Mouse (Mus musculus): ENCODE measurements around the gene Smg6. TPM values are rescaled to one million over a fixed set of nuclear protein-coding genes. Genes with fewer than 3 reads are reported as not detected.

The Smg6 gene
- polyA plus RNA-seq, 1 experiment from 2014 or later = 18.5 TPM

DNA sequence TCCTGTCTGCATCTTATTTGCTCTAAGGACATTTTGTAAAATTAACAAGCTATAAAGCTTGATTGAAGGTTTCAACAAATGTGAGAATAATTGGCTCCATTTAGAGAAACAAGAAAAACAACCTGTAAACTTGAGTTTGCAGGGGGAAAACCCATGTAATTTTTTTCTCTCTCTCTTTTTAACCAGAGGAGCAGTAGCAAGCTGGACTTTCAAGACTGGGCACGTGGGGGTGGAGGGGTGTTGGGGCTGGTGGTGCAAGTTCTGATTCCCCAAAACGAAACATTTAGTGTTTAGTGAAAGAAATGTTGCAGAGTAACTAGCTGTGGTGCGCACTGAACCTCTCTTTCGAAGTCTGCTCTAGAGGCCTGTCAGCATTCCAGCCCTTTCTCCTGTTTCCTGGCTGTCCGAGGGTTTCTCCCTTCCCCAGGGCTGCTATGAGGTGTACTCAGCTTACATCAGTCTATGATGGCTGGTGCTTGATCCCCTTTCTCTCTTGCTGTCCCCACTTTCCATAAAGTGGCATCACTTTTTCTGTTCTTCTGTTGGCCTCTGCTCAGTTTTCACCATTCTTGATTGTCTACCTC lies 209.0 kb downstream of the Smg6 start:
- no peak overlapping the region for H3K9ac ChIP-seq (ENCODE audit: low read length)
- H3K27me3 ChIP-seq (ENCODE audit: control insufficient read depth, insufficient read depth, low read length) = no peaks in the 10 kb centered on the region
- no peak overlapping the region for H3K4me2 ChIP-seq (ENCODE audit: low read depth, severe bottlenecking)
- H3K36me3 ChIP-seq (ENCODE audit: control insufficient read depth, insufficient read depth, low read length) = no peaks in the 10 kb centered on the region
- no peak overlapping the region for H3K4me3 ChIP-seq (ENCODE audit: low read depth, low read length)
- 0 out of 2 replicates have a peak overlapping the region, but pooled peaks have one; percentile 10 for H3K27ac ChIP-seq (replicated peaks; ENCODE audit: low read depth, low read length)
- WGBS = 52% methylated on average over 5 of the region's 5 CpGs
- ATAC-seq (ENCODE audit: insufficient number of reproducible peaks, low FRiP score, low TSS enrichment, low read depth) (no peak), DNase-seq (ENCODE audit: low spot score) (no peak)
- H3K4me1 ChIP-seq (ENCODE audit: control insufficient read depth, insufficient read depth, low read length) = peaks cover 48% of the 10 kb centered on the region
- no peaks in the 10 kb centered on the region for H3K9me3 ChIP-seq (ENCODE audit: control insufficient read depth, low read length)

DNA sequence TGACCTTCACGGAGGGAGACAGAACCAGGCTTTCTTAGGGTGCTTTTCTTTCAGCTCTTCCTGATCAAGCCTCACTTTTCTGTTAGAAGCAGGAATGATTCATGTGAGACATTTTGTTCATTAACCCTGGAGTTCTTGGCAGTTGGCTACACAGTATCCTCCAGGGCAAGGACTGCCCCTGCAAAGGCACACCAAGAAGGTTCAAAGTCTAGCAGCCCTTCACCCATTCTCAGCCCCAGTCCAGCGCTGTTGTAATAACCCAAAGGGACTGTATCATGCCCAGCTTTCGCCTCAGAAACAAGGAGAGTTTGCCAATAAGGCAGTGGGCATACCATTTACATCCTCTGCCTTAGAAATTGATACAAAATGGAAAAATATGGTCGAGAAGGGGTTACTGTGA lies 209.7 kb downstream of the Smg6 start:
- 91% methylated on average over 4 of the region's 4 CpGs for WGBS
- no peak for ATAC-seq (ENCODE audit: insufficient number of reproducible peaks, low FRiP score, low TSS enrichment, low read depth)
- Histone ChIP-seq H3K9me3 (ENCODE audit: control insufficient read depth, low read length) (no peaks in the 10 kb centered on the region), H3K4me3 (ENCODE audit: low read depth, low read length) (no peak overlapping the region), H3K27me3 (ENCODE audit: control insufficient read depth, insufficient read depth, low read length) (no peaks in the 10 kb centered on the region), H3K4me2 (ENCODE audit: low read depth, severe bottlenecking) (no peak overlapping the region), H3K9ac (ENCODE audit: low read length) (no peak overlapping the region), H3K4me1 (ENCODE audit: control insufficient read depth, insufficient read depth, low read length) (peaks cover 55% of the 10 kb centered on the region), H3K27ac (replicated peaks; ENCODE audit: low read depth, low read length) (no peak overlapping the region), H3K36me3 (ENCODE audit: control insufficient read depth, insufficient read depth, low read length) (no peaks in the 10 kb centered on the region)
- DNase-seq (ENCODE audit: low spot score) = no peak

DNA sequence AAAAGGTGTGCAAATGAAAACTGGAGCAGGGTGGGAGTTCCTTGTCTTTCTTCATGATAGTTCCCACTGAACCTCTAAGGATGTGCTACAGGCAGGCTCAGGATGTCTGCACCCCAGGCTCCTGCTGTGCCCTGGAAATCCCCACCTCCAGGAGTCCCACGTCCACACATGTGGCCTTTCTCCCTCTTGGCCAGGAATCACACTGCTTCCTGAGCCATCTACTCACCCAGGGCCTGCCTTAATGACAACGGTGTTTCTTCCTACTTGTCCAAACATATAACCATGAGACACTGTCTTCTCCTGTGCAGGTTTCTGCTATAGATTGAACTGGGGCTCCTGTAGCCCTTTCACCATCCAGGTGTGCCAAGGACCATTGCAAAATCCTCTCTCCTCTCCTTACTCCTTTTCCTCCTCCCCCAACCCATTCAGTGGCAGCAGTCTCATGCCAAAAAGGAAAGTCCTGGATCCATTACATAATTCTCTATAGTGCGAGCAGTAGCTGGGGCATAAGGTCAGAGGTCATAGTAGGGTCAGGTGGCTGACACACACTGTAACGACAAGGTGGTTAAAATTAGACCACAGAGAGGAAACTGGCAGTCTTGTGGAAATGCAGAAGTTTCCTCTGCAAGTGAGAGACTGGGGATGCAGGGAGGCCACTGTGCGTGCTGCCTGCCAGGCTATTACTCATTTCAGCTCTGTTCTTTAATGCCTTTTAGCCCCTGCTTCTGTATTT lies 211.2 kb downstream of the Smg6 start:
- H3K27ac ChIP-seq (replicated peaks; ENCODE audit: low read depth, low read length) = no peak overlapping the region
- DNase-seq (ENCODE audit: low spot score) = peak; percentile 43
- no peak overlapping the region for H3K9ac ChIP-seq (ENCODE audit: low read length)
- no peak overlapping the region for H3K4me2 ChIP-seq (ENCODE audit: low read depth, severe bottlenecking)
- no peak for ATAC-seq (ENCODE audit: insufficient number of reproducible peaks, low FRiP score, low TSS enrichment, low read depth)
- H3K27me3 ChIP-seq (ENCODE audit: control insufficient read depth, insufficient read depth, low read length) = no peaks in the 10 kb centered on the region
- peaks cover 70% of the 10 kb centered on the region for H3K4me1 ChIP-seq (ENCODE audit: control insufficient read depth, insufficient read depth, low read length)
- no peaks in the 10 kb centered on the region for H3K36me3 ChIP-seq (ENCODE audit: control insufficient read depth, insufficient read depth, low read length)
- no peaks in the 10 kb centered on the region for H3K9me3 ChIP-seq (ENCODE audit: control insufficient read depth, low read length)
- H3K4me3 ChIP-seq (ENCODE audit: low read depth, low read length) = no peak overlapping the region
- 33% methylated on average over 5 of the region's 5 CpGs for WGBS

DNA sequence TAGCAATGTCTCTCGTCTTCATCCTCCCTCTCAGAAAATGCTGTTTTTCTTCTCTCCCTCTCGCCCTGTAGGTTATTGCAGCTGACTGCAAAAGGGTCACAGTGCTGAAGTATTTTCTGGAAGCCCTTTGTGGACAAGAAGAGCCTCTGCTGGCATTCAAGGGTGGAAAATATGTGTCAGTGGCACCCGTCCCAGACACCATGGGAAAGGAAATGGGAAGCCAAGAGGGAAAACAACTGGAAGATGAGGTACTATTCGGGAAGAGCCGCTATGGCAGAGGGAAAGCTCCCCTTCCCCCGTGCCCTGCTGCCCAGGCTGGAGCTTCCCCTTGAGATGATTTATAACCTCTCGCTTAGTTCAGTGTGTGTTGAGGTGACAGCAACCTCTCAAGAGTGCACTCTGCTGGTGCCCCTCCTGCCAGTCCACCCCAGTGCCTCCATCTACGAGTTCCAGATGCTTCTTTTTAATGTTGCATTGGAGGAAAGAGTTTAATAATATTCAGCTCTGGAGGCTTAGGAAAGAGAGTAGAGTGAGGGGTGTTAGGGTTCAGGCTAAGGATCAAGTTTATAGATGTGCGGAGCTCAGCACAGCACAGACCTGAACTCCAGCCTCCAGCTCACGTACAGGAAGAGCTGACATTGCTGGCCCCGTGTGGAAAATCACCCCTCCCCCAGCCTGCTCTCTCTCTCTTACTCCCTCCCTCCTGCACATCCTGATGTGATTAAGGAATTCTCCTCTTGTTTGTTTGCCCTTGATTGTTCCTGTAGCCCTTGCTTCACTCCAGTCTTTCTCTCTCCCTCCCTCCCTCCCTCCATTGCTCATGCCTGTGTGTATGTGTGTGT lies 213.7 kb downstream of the Smg6 start:
- H3K9ac ChIP-seq (ENCODE audit: low read length) = no peak overlapping the region
- no peak overlapping the region for H3K4me3 ChIP-seq (ENCODE audit: low read depth, low read length)
- 15% methylated on average over 11 of the region's 11 CpGs for WGBS
- H3K36me3 ChIP-seq (ENCODE audit: control insufficient read depth, insufficient read depth, low read length) = no peaks in the 10 kb centered on the region
- no peak overlapping the region; the same call in 1 of the 2 replicates for H3K4me2 ChIP-seq (ENCODE audit: low read depth, severe bottlenecking)
- peak overlapping the region; percentile 73; the same call in 1 of the 2 replicates for H3K27ac ChIP-seq (replicated peaks; ENCODE audit: low read depth, low read length)
- ATAC-seq (ENCODE audit: insufficient number of reproducible peaks, low FRiP score, low TSS enrichment, low read depth) (peak; percentile 76), DNase-seq (ENCODE audit: low spot score) (peak; percentile 72)
- peaks cover 64% of the 10 kb centered on the region for H3K4me1 ChIP-seq (ENCODE audit: control insufficient read depth, insufficient read depth, low read length)
- H3K27me3 ChIP-seq (ENCODE audit: control insufficient read depth, insufficient read depth, low read length) = no peaks in the 10 kb centered on the region
- H3K9me3 ChIP-seq (ENCODE audit: control insufficient read depth, low read length) = no peaks in the 10 kb centered on the region

DNA sequence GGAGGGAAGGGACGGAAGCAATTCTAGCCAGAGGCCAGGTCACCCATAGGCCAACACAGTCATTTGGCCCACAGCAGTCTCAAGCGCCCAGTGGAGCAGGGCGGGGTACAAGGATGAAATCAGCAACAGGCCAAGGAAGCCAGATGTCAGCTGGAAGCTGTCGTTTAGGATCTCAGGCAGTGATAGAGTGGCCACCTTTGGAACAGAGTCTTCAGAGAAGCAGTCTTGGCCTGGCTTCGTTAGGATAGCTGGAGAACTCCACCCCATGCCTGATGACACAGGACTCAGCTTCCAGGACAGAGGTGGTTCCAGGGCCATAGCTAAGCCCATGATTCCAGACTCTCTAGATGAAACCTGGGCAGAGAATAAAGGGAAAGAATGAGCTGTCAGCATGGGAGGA lies 214.8 kb downstream of the Smg6 start:
- WGBS = 45% methylated on average over 5 of the region's 5 CpGs
- no peaks in the 10 kb centered on the region for H3K9me3 ChIP-seq (ENCODE audit: control insufficient read depth, low read length)
- H3K27me3 ChIP-seq (ENCODE audit: control insufficient read depth, insufficient read depth, low read length) = no peaks in the 10 kb centered on the region
- no peak for DNase-seq (ENCODE audit: low spot score)
- no peak overlapping the region for H3K9ac ChIP-seq (ENCODE audit: low read length)
- H3K36me3 ChIP-seq (ENCODE audit: control insufficient read depth, insufficient read depth, low read length) = no peaks in the 10 kb centered on the region
- H3K27ac ChIP-seq (replicated peaks; ENCODE audit: low read depth, low read length) = peak overlapping the region; percentile 11; the same call in 1 of the 2 replicates
- H3K4me1 ChIP-seq (ENCODE audit: control insufficient read depth, insufficient read depth, low read length) = peaks cover 55% of the 10 kb centered on the region
- no peak overlapping the region for H3K4me3 ChIP-seq (ENCODE audit: low read depth, low read length)
- ATAC-seq (ENCODE audit: insufficient number of reproducible peaks, low FRiP score, low TSS enrichment, low read depth) = no peak
- H3K4me2 ChIP-seq (ENCODE audit: low read depth, severe bottlenecking) = no peak overlapping the region

DNA sequence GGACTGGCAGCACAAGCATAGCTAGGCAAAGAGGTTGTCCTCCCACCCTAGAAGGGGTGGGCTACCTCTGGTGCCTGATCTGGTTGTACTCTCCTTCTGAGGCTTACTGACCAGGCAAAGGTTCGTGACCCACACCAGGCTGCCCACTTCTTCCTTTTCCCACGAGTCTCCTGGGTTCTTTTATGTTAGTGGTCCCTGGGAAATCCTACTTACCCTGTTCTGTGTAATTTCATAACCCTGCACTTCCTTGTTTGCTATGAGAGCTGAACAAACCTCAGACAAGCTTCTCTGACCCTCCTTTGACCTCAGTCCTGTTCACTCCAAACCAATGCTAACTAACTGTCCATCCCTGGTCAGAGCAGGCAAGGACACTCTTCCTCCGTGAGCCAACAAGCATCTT lies 215.4 kb downstream of the Smg6 start:
- H3K4me2 ChIP-seq (ENCODE audit: low read depth, severe bottlenecking) = no peak overlapping the region
- H3K27ac ChIP-seq (replicated peaks; ENCODE audit: low read depth, low read length) = peak overlapping the region; percentile 75; the same call in 1 of the 2 replicates
- no peaks in the 10 kb centered on the region for H3K36me3 ChIP-seq (ENCODE audit: control insufficient read depth, insufficient read depth, low read length)
- no peak overlapping the region for H3K4me3 ChIP-seq (ENCODE audit: low read depth, low read length)
- H3K4me1 ChIP-seq (ENCODE audit: control insufficient read depth, insufficient read depth, low read length) = peaks cover 53% of the 10 kb centered on the region
- no peaks in the 10 kb centered on the region for H3K27me3 ChIP-seq (ENCODE audit: control insufficient read depth, insufficient read depth, low read length)
- no peak for ATAC-seq (ENCODE audit: insufficient number of reproducible peaks, low FRiP score, low TSS enrichment, low read depth)
- no peak for DNase-seq (ENCODE audit: low spot score)
- no peak overlapping the region; the same call in 1 of the 2 replicates for H3K9ac ChIP-seq (ENCODE audit: low read length)
- no peaks in the 10 kb centered on the region for H3K9me3 ChIP-seq (ENCODE audit: control insufficient read depth, low read length)
- WGBS = 56% methylated on average over 3 of the region's 3 CpGs

DNA sequence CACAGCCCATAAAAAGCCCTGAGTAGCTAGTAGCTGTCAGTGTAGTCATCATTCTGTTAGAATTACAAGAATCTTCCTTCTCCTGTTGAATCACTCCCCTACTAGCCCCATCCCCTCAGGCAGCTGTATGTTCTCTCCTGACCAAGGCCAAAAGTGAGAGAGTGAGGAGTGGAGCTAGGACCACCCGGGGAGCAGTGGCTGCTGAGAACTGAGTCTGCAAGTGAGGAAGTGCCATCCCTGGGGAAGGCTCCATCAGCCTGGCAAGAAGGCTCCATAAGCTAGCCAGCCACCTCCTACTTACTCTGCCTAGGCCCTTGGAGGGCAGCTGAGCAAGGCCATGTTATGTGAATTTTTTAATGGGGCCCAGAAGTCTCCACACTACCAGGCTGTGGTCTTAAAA lies 216.3 kb downstream of the Smg6 start:
- no peaks in the 10 kb centered on the region for H3K27me3 ChIP-seq (ENCODE audit: control insufficient read depth, insufficient read depth, low read length)
- H3K9me3 ChIP-seq (ENCODE audit: control insufficient read depth, low read length) = no peaks in the 10 kb centered on the region
- H3K36me3 ChIP-seq (ENCODE audit: control insufficient read depth, insufficient read depth, low read length) = no peaks in the 10 kb centered on the region
- DNase-seq (ENCODE audit: low spot score) (no peak), ATAC-seq (ENCODE audit: insufficient number of reproducible peaks, low FRiP score, low TSS enrichment, low read depth) (no peak)
- 33% methylated on average over 1 of the region's 1 CpGs for WGBS
- no peak overlapping the region for H3K4me3 ChIP-seq (ENCODE audit: low read depth, low read length)
- H3K4me1 ChIP-seq (ENCODE audit: control insufficient read depth, insufficient read depth, low read length) = peaks cover 49% of the 10 kb centered on the region
- no peak overlapping the region for H3K4me2 ChIP-seq (ENCODE audit: low read depth, severe bottlenecking)
- H3K9ac ChIP-seq (ENCODE audit: low read length) = no peak overlapping the region
- H3K27ac ChIP-seq (replicated peaks; ENCODE audit: low read depth, low read length) = peak overlapping the region; percentile 75

DNA sequence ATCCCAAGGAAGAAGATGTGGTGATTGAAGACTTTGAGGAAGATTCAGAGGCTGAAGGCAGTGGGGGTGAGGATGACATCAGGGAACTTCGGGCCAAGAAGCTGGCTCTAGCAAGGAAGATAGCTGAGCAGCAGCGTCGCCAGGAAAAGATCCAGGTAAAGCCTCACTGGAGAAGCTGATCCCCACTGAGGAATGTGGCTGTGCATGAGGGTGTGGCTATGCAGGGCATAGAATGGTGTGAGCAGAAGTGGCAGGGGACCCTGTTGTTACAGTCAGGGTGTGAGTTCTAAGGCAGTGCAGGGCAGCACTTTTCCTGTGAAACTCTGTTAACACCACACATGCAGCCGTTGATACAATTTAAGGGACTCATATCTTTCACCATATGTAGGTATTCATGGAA lies 217.1 kb downstream of the Smg6 start:
- peaks cover 49% of the 10 kb centered on the region for H3K4me1 ChIP-seq (ENCODE audit: control insufficient read depth, insufficient read depth, low read length)
- no peak overlapping the region; the same call in 1 of the 2 replicates for H3K27ac ChIP-seq (replicated peaks; ENCODE audit: low read depth, low read length)
- DNase-seq (ENCODE audit: low spot score) (no peak), ATAC-seq (ENCODE audit: insufficient number of reproducible peaks, low FRiP score, low TSS enrichment, low read depth) (no peak)
- H3K9me3 ChIP-seq (ENCODE audit: control insufficient read depth, low read length) = no peaks in the 10 kb centered on the region
- 85% methylated on average over 4 of the region's 4 CpGs for WGBS
- H3K9ac ChIP-seq (ENCODE audit: low read length) = no peak overlapping the region
- H3K36me3 ChIP-seq (ENCODE audit: control insufficient read depth, insufficient read depth, low read length) = no peaks in the 10 kb centered on the region
- no peaks in the 10 kb centered on the region for H3K27me3 ChIP-seq (ENCODE audit: control insufficient read depth, insufficient read depth, low read length)
- no peak overlapping the region for H3K4me2 ChIP-seq (ENCODE audit: low read depth, severe bottlenecking)
- no peak overlapping the region for H3K4me3 ChIP-seq (ENCODE audit: low read depth, low read length)

All from limb, embryonic 11.5 days (tissue).